Mouse (Mus musculus) embryonic facial prominence, embryonic 14.5 days (tissue): ENCODE data around the gene Tnfrsf11a. TPM values are rescaled to one million over a fixed set of nuclear protein-coding genes. Genes with fewer than 3 reads are reported as not detected.
A peak's percentile ranks its signal among the peaks of the same experiment; 100 is the strongest.

ENCODE experiments used
- ATAC-seq: fragments of 200-750 bp; cut with Nextera tagmentation; 2 replicates; pipeline ENCODE4 v1.8.0; 2017; ENCODE audit warnings: low read depth, moderate number of reproducible peaks, moderate TSS enrichment
- DNase-seq: peaks from one replicate; pipeline ENCODE4 v3.0.0-alpha.2; 2015; ENCODE audit warnings: low spot score
- H3K27ac ChIP-seq: fragments of 300-500 bp; sonication (generic); replicated peaks from 2 replicates; pipeline ENCODE4 v1.5.1; 2014; ENCODE audit warnings: low read depth, mild to moderate bottlenecking, low read length, moderate library complexity
- H3K27me3 ChIP-seq: fragments of 300-500 bp; sonication (generic); replicated peaks from 2 replicates; pipeline ENCODE4 v1.6.1; 2014; ENCODE audit warnings: low read length; ENCODE audit not compliant: control insufficient read depth, insufficient read depth
- H3K36me3 ChIP-seq: fragments of 300-500 bp; sonication (generic); 2 replicates; pipeline ENCODE4 v1.6.1; 2014; ENCODE audit warnings: low read length, mixed read lengths; ENCODE audit not compliant: control insufficient read depth, insufficient read depth
- H3K4me1 ChIP-seq: fragments of 300-500 bp; sonication (generic); 2 replicates; pipeline ENCODE4 v1.6.1; 2014; ENCODE audit warnings: antibody characterized with exemption, low read length; ENCODE audit not compliant: control insufficient read depth, insufficient read depth
- H3K4me2 ChIP-seq: fragments of 300-500 bp; sonication (generic); 2 replicates; pipeline ENCODE4 v1.6.1; 2014; ENCODE audit warnings: low read depth, mild to moderate bottlenecking, low read length, moderate library complexity, mixed read lengths
- H3K4me3 ChIP-seq: fragments of 300-500 bp; sonication (generic); 2 replicates; pipeline ENCODE4 v1.5.1; 2014; ENCODE audit warnings: low read depth, mild to moderate bottlenecking, low read length
- H3K9ac ChIP-seq: fragments of 300-500 bp; sonication (generic); 2 replicates; pipeline ENCODE4 v1.6.1; 2014; ENCODE audit warnings: low read depth, mild to moderate bottlenecking, low read length, moderate library complexity, mixed read lengths
- H3K9me3 ChIP-seq: fragments of 300-500 bp; sonication (generic); 2 replicates; pipeline ENCODE4 v1.6.1; 2016; ENCODE audit warnings: low read length; ENCODE audit not compliant: control insufficient read depth
- WGBS: fragments of 180-500 bp; shearing (Covaris S2); extraction: QIAGEN DNeasy Blood & Tissue Kit; methylation state at CpG from one replicate; pipeline ENCODE4 v1.1.7; 2014; 5-methylcytosine and 5-hydroxymethylcytosine counted together
- polyA plus RNA-seq: library from polyadenylated mRNA; unstranded; fragments of >200 nt; fragmentation: Nextera tagmentation; extraction: Ambion mirVana; gene quantifications from 2 replicates; pipeline ENCODE4 v1.2.1, GENCODE M21; 2014

The Tnfrsf11a gene
- polyA plus RNA-seq, 1 experiment from 2014 or later = 1.7 TPM

DNA sequence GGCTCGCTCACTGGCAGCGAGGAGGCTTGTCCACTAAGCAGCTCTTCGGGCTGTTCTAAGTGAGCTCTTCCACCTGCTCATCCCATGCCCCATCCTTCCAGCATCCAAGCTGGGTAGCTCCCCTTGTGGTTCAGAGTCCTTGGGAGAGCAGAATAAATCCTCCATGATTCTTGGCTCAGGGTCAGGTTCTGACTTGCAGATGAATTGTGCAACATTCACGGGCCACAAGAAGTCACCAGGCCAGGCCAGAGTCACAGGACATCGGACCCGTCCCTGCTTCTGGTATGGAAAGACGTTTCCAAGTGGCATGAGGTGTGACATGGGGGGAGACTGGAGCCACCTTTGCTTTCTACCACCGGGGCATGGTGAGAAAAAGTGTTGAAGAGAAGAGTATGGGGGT is 68.3 kb downstream of the Tnfrsf11a start:
- Histone ChIP-seq H3K9me3 (no peaks in the 10 kb centered on the region), H3K27me3 (peaks cover 11% of the 10 kb centered on the region), H3K36me3 (no peaks in the 10 kb centered on the region), H3K4me3 (no peak overlapping the region), H3K27ac (no peak overlapping the region), H3K4me1 (peaks cover 10% of the 10 kb centered on the region), H3K9ac (no peak overlapping the region), H3K4me2 (no peak overlapping the region)
- DNase-seq (no peak), ATAC-seq (no peak)
- WGBS = 90% methylated on average over 8 of the region's 8 CpGs

DNA sequence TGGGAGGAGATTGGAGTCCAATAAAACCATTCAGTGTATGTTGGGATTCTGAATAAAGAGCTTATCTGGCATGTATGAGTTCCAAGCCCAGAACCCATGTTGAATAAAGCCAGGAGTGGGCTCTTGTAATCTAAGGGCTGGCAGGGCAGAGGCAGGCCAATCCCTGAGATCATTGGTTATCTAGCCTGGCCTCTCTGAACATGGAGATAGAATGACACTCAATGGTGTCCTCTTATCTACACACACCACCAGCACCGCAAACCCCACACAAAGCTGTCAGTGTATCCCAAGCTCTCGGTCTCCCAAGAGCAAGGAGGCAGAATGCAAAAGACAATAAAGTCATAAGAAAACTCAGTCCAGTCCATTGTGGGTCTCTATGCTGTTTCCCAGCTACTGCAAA is 70.8 kb downstream of the Tnfrsf11a start:
- no peak for ATAC-seq
- Histone ChIP-seq H3K4me2 (no peak overlapping the region), H3K4me3 (no peak overlapping the region), H3K27ac (no peak overlapping the region), H3K27me3 (no peaks in the 10 kb centered on the region), H3K4me1 (no peaks in the 10 kb centered on the region), H3K9ac (no peak overlapping the region), H3K36me3 (no peaks in the 10 kb centered on the region), H3K9me3 (no peaks in the 10 kb centered on the region)
- 90% methylated on average over 2 of the region's 2 CpGs for WGBS
- DNase-seq = no peak

GRCm38 (mm10) chr1:105859740-105860139 is 79.2 kb downstream of the Tnfrsf11a start:
- no peak for DNase-seq

GRCm38 (mm10) chr1:105876589-105876988 is 96.1 kb downstream of the Tnfrsf11a start:
- 80% methylated on average over 6 of the region's 6 CpGs for WGBS
- Histone ChIP-seq H3K27ac (no peak overlapping the region), H3K4me2 (no peak overlapping the region), H3K9me3 (no peaks in the 10 kb centered on the region), H3K36me3 (no peaks in the 10 kb centered on the region), H3K4me1 (no peaks in the 10 kb centered on the region), H3K27me3 (no peaks in the 10 kb centered on the region), H3K4me3 (no peak overlapping the region), H3K9ac (no peak overlapping the region)
- ATAC-seq (no peak), DNase-seq (no peak)

More at GRCm38 (mm10) chr1:105859740-105860139, 79.2 kb downstream of the Tnfrsf11a start:
- Histone ChIP-seq H3K9me3 (no peaks in the 10 kb centered on the region), H3K9ac (no peak overlapping the region), H3K27me3 (no peaks in the 10 kb centered on the region), H3K4me3 (no peak overlapping the region), H3K27ac (no peak overlapping the region), H3K4me1 (no peaks in the 10 kb centered on the region), H3K4me2 (no peak overlapping the region), H3K36me3 (no peaks in the 10 kb centered on the region)
- ATAC-seq = no peak
- 69% methylated on average over 2 of the region's 2 CpGs for WGBS

DNA sequence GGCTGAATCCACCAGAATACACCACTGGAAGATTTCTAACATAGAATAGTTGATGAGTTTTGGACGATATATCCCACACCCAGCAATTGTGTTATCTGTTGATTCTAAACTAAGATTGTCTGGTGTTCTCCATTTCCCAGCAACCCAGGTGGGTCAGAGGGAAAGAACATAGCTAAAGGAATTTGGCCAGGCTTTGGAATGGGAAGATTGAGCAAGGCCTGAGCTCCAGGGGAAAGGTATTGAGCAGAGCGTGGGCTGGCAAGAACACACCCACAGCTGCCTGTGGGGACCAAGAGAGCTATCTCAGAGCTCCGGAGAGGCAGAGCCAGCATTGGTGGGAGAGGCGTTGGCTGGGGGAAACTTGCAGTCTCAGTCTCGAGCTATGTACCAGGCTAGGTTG is 97.3 kb downstream of the Tnfrsf11a start:
- 78% methylated on average over 5 of the region's 5 CpGs for WGBS
- ATAC-seq = no peak

GRCm38 (mm10) chr1:105878416-105878815 is 97.9 kb downstream of the Tnfrsf11a start:
- H3K4me2 ChIP-seq = no peak overlapping the region
- no peak for DNase-seq
- no peak overlapping the region for H3K27ac ChIP-seq
- H3K27me3 ChIP-seq = no peaks in the 10 kb centered on the region
- no peak overlapping the region for H3K9ac ChIP-seq
- no peaks in the 10 kb centered on the region for H3K4me1 ChIP-seq
- no peak for ATAC-seq
- no peaks in the 10 kb centered on the region for H3K9me3 ChIP-seq
- no peaks in the 10 kb centered on the region for H3K36me3 ChIP-seq
- 87% methylated on average over 11 of the region's 11 CpGs for WGBS
- no peak overlapping the region for H3K4me3 ChIP-seq

More for the DNA sequence above, 97.3 kb downstream of the Tnfrsf11a start:
- H3K27ac ChIP-seq = no peak overlapping the region
- H3K27me3 ChIP-seq = no peaks in the 10 kb centered on the region
- DNase-seq = no peak
- H3K9me3 ChIP-seq = no peaks in the 10 kb centered on the region
- H3K4me1 ChIP-seq = no peaks in the 10 kb centered on the region
- no peak overlapping the region for H3K9ac ChIP-seq
- H3K36me3 ChIP-seq = no peaks in the 10 kb centered on the region
- H3K4me2 ChIP-seq = no peak overlapping the region
- H3K4me3 ChIP-seq = no peak overlapping the region

GRCm38 (mm10) chr1:105880555-105881304 is 100.2 kb downstream of the Tnfrsf11a start:
- Histone ChIP-seq H3K9me3 (no peaks in the 10 kb centered on the region), H3K27me3 (no peaks in the 10 kb centered on the region), H3K4me3 (peak overlapping the region; percentile 26), H3K4me1 (no peaks in the 10 kb centered on the region), H3K9ac (peak overlapping the region; percentile 42; the same call in 1 of the 2 replicates), H3K4me2 (peak overlapping the region; percentile 58), H3K36me3 (no peaks in the 10 kb centered on the region), H3K27ac (no peak overlapping the region)
- ATAC-seq (peak; percentile 73), DNase-seq (peak; percentile 65)
- 13% methylated on average over 23 of the region's 25 CpGs for WGBS

GRCm38 (mm10) chr1:105881466-105881865 is 100.9 kb downstream of the Tnfrsf11a start:
- Histone ChIP-seq H3K27me3 (no peaks in the 10 kb centered on the region), H3K4me3 (no peak overlapping the region), H3K4me1 (no peaks in the 10 kb centered on the region), H3K4me2 (peak overlapping the region; percentile 58; the same call in 1 of the 2 replicates), H3K27ac (no peak overlapping the region), H3K9me3 (no peaks in the 10 kb centered on the region), H3K9ac (no peak overlapping the region), H3K36me3 (no peaks in the 10 kb centered on the region)
- 66% methylated on average over 7 of the region's 7 CpGs for WGBS
- ATAC-seq = no peak
- DNase-seq = no peak

GRCm38 (mm10) chr1:105883498-105883897 is 103.0 kb downstream of the Tnfrsf11a start:
- H3K4me3 ChIP-seq = no peak overlapping the region
- no peaks in the 10 kb centered on the region for H3K9me3 ChIP-seq
- H3K27ac ChIP-seq = no peak overlapping the region
- no peak overlapping the region for H3K4me2 ChIP-seq
- no peak for DNase-seq
- ATAC-seq = no peak
- H3K4me1 ChIP-seq = no peaks in the 10 kb centered on the region
- H3K36me3 ChIP-seq = no peaks in the 10 kb centered on the region
- no peaks in the 10 kb centered on the region for H3K27me3 ChIP-seq
- 64% methylated on average over 2 of the region's 2 CpGs for WGBS
- no peak overlapping the region for H3K9ac ChIP-seq
